Mouse (Mus musculus) heart, postnatal 0 days (tissue): ENCODE measurements at regions not wholly inside any gene's neighbourhood (a gene's known extent, or its start where the extent isn't known, plus 50 kb on each side); places are given as distances from the start of the nearest gene placed in this dataset.

ENCODE experiments used
- CTCF ChIP-seq: IDR thresholded peaks from 2 replicates; pipeline ENCODE4 v1.5.1; 2016; ENCODE audit warnings: antibody characterized with exemption, control low read depth, low read depth
- EP300 ChIP-seq: IDR thresholded peaks from 2 replicates; pipeline ENCODE4 v1.6.1; 2016; ENCODE audit warnings: antibody characterized with exemption, low read depth

- TF ChIP-seq CTCF (no peak), EP300 (no peak)
Observed at GRCm38 (mm10) chr12:8422676-8423075, 77.1 kb downstream of the Rhob start.
